Mouse (Mus musculus) hindbrain, embryonic 13.5 days (tissue): ENCODE data around the gene Impdh1. TPM values are rescaled to one million over a fixed set of nuclear protein-coding genes. Genes with fewer than 3 reads are reported as not detected.

Source experiments
- ATAC-seq: fragments of 200-750 bp; cut with Nextera tagmentation; 2 replicates; pipeline ENCODE4 v1.8.0; 2017; ENCODE audit warnings: moderate TSS enrichment; ENCODE audit not compliant: low FRiP score
- H3K27ac ChIP-seq: fragments of 300-500 bp; sonication (generic); 2 replicates; pipeline ENCODE4 v1.5.1; 2015; ENCODE audit warnings: inconsistent platforms, mild to moderate bottlenecking, moderate library complexity
- H3K27me3 ChIP-seq: fragments of 300-500 bp; sonication (generic); 2 replicates; pipeline ENCODE4 v1.6.1; 2015; ENCODE audit warnings: mild to moderate bottlenecking, inconsistent platforms
- H3K36me3 ChIP-seq: fragments of 300-500 bp; sonication (generic); 2 replicates; pipeline ENCODE4 v1.6.1; 2015; ENCODE audit warnings: mild to moderate bottlenecking, inconsistent platforms
- H3K4me1 ChIP-seq: fragments of 300-500 bp; sonication (generic); replicated peaks from 2 replicates; pipeline ENCODE4 v1.6.1; 2015; ENCODE audit warnings: inconsistent platforms
- H3K4me2 ChIP-seq: fragments of 300-500 bp; sonication (generic); 2 replicates; pipeline ENCODE4 v1.6.1; 2015; ENCODE audit warnings: inconsistent platforms, mild to moderate bottlenecking, moderate library complexity
- H3K4me3 ChIP-seq: fragments of 300-500 bp; sonication (generic); 2 replicates; pipeline ENCODE4 v1.5.1; 2015; ENCODE audit warnings: mild to moderate bottlenecking, inconsistent platforms
- H3K9ac ChIP-seq: fragments of 300-500 bp; sonication (generic); 2 replicates; pipeline ENCODE4 v1.6.1; 2015; ENCODE audit warnings: mild to moderate bottlenecking, inconsistent platforms
- H3K9me3 ChIP-seq: fragments of 300-500 bp; sonication (generic); 2 replicates; pipeline ENCODE4 v1.6.1; 2016; ENCODE audit warnings: inconsistent platforms
- WGBS: fragments of 180-500 bp; shearing (Covaris S2); methylation state at CpG from one replicate; pipeline ENCODE4 v1.1.7; 2015; 5-methylcytosine and 5-hydroxymethylcytosine counted together
- polyA plus RNA-seq: library from polyadenylated mRNA; unstranded; fragments of >200 nt; fragmentation: Nextera tagmentation; extraction: Ambion mirVana; gene quantifications from 2 replicates; pipeline ENCODE4 v1.2.1, GENCODE M21; 2015

The Impdh1 gene
- polyA plus RNA-seq, 1 experiment from 2014 or later = 58.1 TPM

GRCm38 (mm10) chr6:29210231-29210936, 5.8 kb downstream of the Impdh1 start:
- Histone ChIP-seq H3K27ac (no peak overlapping the region), H3K36me3 (peaks cover 16% of the 10 kb centered on the region), H3K4me2 (peak overlapping the region; percentile 80), H3K27me3 (peaks cover 20% of the 10 kb centered on the region), H3K4me3 (0 out of 2 replicates have a peak overlapping the region, but pooled peaks have one; percentile 62), H3K9me3 (no peaks in the 10 kb centered on the region), H3K4me1 (peaks cover 61% of the 10 kb centered on the region), H3K9ac (no peak overlapping the region; the same call in 1 of the 2 replicates)
- 85% methylated on average over 9 of the region's 9 CpGs for WGBS
- no peak for ATAC-seq

GRCm38 (mm10) chr6:29208178-29208577, 8.0 kb downstream of the Impdh1 start:
- Histone ChIP-seq H3K27me3 (no peaks in the 10 kb centered on the region), H3K27ac (no peak overlapping the region), H3K4me3 (no peak overlapping the region), H3K4me2 (no peak overlapping the region), H3K4me1 (peaks cover 40% of the 10 kb centered on the region), H3K9ac (peak overlapping the region; percentile 31; the same call in 1 of the 2 replicates), H3K36me3 (peaks cover 37% of the 10 kb centered on the region), H3K9me3 (no peaks in the 10 kb centered on the region)
- WGBS = 90% methylated on average over 5 of the region's 5 CpGs
- ATAC-seq = no peak

DNA sequence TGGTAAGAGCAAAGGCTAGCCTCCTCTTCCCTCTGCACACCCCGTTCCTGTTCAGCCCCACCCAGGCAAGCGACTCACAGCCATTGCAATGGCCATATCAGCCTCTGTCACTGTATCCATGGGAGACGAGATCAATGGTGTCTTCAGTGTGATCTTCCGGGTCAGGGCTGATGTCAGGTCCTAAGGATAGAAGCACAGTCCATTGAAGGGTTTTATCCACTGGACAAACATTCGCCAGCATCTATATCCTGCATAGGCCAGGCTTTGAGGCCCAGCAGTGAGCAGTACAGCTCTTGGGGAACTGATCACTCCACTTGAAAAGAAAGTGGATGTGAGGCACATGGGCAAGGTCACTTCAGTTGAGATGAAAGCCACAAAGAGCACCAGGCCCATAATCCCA, 9.1 kb downstream of the Impdh1 start:
- no peaks in the 10 kb centered on the region for H3K9me3 ChIP-seq
- 88% methylated on average over 5 of the region's 5 CpGs for WGBS

GRCm38 (mm10) chr6:29206006-29206405, 10.2 kb downstream of the Impdh1 start:
- no peak overlapping the region for H3K27ac ChIP-seq
- 93% methylated on average over 10 of the region's 10 CpGs for WGBS
- no peak overlapping the region for H3K9ac ChIP-seq
- peaks cover 59% of the 10 kb centered on the region for H3K36me3 ChIP-seq
- no peak overlapping the region for H3K4me2 ChIP-seq
- ATAC-seq = no peak
- peaks cover under 1% of the 10 kb centered on the region; the same call in 1 of the 2 replicates for H3K27me3 ChIP-seq
- H3K4me3 ChIP-seq = no peak overlapping the region
- peaks cover 23% of the 10 kb centered on the region for H3K4me1 ChIP-seq
- no peaks in the 10 kb centered on the region for H3K9me3 ChIP-seq

More for the DNA sequence above, 9.1 kb downstream of the Impdh1 start:
- H3K27me3 ChIP-seq = no peaks in the 10 kb centered on the region
- H3K27ac ChIP-seq = no peak overlapping the region
- no peak overlapping the region for H3K9ac ChIP-seq
- H3K4me1 ChIP-seq = peaks cover 29% of the 10 kb centered on the region
- H3K36me3 ChIP-seq = peaks cover 49% of the 10 kb centered on the region
- ATAC-seq = no peak
- no peak overlapping the region for H3K4me3 ChIP-seq
- H3K4me2 ChIP-seq = no peak overlapping the region

- H3K36me3 ChIP-seq = peaks cover 68% of the 10 kb centered on the region
- H3K9me3 ChIP-seq = no peaks in the 10 kb centered on the region
- H3K4me3 ChIP-seq = no peak overlapping the region
- no peak overlapping the region for H3K27ac ChIP-seq
- WGBS = 57% methylated on average over 15 of the region's 15 CpGs
- H3K4me1 ChIP-seq = peaks cover 15% of the 10 kb centered on the region
- peaks cover 9% of the 10 kb centered on the region; the same call in 1 of the 2 replicates for H3K27me3 ChIP-seq
- H3K4me2 ChIP-seq = no peak overlapping the region
- ATAC-seq = peak; percentile 31
- H3K9ac ChIP-seq = no peak overlapping the region
These were observed 11.1 kb downstream of the Impdh1 start for GRCm38 (mm10) chr6:29204932-29205614.

- Histone ChIP-seq H3K27ac (no peak overlapping the region), H3K4me2 (no peak overlapping the region), H3K4me1 (peaks cover 9% of the 10 kb centered on the region), H3K9me3 (no peaks in the 10 kb centered on the region), H3K27me3 (peaks cover 17% of the 10 kb centered on the region; the same call in 1 of the 2 replicates), H3K36me3 (peaks cover 68% of the 10 kb centered on the region), H3K9ac (no peak overlapping the region), H3K4me3 (no peak overlapping the region)
- no peak for ATAC-seq
- WGBS = 91% methylated on average over 6 of the region's 6 CpGs
These were observed 12.1 kb downstream of the Impdh1 start for GRCm38 (mm10) chr6:29203861-29204585.

GRCm38 (mm10) chr6:29203096-29203495, 13.1 kb downstream of the Impdh1 start:
- WGBS = 92% methylated on average over 13 of the region's 13 CpGs
- Histone ChIP-seq H3K27ac (no peak overlapping the region), H3K4me3 (no peak overlapping the region), H3K4me1 (peaks cover 10% of the 10 kb centered on the region), H3K9ac (no peak overlapping the region), H3K4me2 (no peak overlapping the region), H3K36me3 (peaks cover 68% of the 10 kb centered on the region), H3K9me3 (no peaks in the 10 kb centered on the region), H3K27me3 (peaks cover 17% of the 10 kb centered on the region; the same call in 1 of the 2 replicates)
- no peak for ATAC-seq

DNA sequence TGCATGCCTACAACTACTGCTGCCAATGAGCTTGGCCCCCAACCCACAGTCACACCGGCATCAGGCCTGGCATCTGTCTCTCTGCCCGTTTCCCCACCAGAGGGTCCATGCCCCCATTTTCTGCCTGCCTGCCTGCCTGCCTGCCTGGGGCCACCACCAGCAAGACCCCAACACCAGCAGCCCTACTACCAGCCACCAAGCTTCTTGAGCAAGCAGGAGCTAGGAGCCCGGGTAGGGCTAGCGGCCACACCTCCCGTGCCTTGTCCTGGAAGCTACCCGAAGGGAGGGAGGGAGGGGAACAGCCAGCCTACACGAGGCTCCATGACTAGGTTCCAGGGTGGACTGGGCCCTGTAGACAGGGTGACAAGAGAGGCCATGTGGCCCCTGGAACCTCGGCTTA, 14.2 kb downstream of the Impdh1 start:
- Histone ChIP-seq H3K27ac (no peak overlapping the region), H3K27me3 (peaks cover 22% of the 10 kb centered on the region; the same call in 1 of the 2 replicates), H3K9ac (no peak overlapping the region), H3K9me3 (no peaks in the 10 kb centered on the region), H3K4me2 (no peak overlapping the region), H3K36me3 (peaks cover 65% of the 10 kb centered on the region), H3K4me3 (no peak overlapping the region), H3K4me1 (peaks cover 14% of the 10 kb centered on the region)
- no peak for ATAC-seq
- WGBS = 83% methylated on average over 8 of the region's 8 CpGs

GRCm38 (mm10) chr6:29201341-29201740, 14.8 kb downstream of the Impdh1 start:
- Histone ChIP-seq H3K4me2 (no peak overlapping the region), H3K4me1 (peaks cover 14% of the 10 kb centered on the region), H3K9ac (no peak overlapping the region), H3K27me3 (peaks cover 23% of the 10 kb centered on the region; the same call in 1 of the 2 replicates), H3K9me3 (no peaks in the 10 kb centered on the region), H3K4me3 (no peak overlapping the region), H3K36me3 (peaks cover 59% of the 10 kb centered on the region), H3K27ac (no peak overlapping the region)
- WGBS = 93% methylated on average over 5 of the region's 5 CpGs
- no peak for ATAC-seq

DNA sequence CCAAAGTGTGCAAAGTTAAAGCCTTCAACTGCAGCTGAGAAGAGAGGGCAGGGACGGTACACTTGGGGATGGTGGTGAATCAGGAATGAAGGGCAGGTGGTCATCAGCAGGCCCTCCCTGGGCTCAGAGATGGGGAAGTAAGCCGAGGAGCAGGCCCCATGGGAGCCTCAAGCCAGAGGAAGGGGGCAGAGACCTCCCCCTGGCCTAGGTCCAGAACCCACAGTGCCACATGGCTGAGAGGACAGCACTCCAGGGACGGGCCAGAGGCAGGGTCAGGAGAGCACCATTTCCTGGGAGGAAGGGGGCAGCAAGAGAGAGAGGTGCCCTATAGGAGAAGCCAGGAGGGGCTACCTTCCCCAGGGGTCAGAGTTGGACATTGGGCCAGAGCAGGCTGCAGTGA, 15.7 kb downstream of the Impdh1 start:
- Histone ChIP-seq H3K4me3 (no peak overlapping the region), H3K27me3 (peaks cover 28% of the 10 kb centered on the region; the same call in 1 of the 2 replicates), H3K4me1 (peaks cover 20% of the 10 kb centered on the region), H3K27ac (no peak overlapping the region), H3K9ac (no peak overlapping the region), H3K36me3 (peaks cover 52% of the 10 kb centered on the region), H3K4me2 (no peak overlapping the region), H3K9me3 (no peaks in the 10 kb centered on the region)
- WGBS = 62% methylated on average over 3 of the region's 3 CpGs
- ATAC-seq = no peak

- Histone ChIP-seq H3K4me3 (peak overlapping the region; percentile 35), H3K9me3 (no peaks in the 10 kb centered on the region), H3K27me3 (peaks cover 28% of the 10 kb centered on the region; the same call in 1 of the 2 replicates), H3K4me1 (peaks cover 20% of the 10 kb centered on the region), H3K27ac (no peak overlapping the region), H3K4me2 (peak overlapping the region; percentile 55), H3K36me3 (peaks cover 42% of the 10 kb centered on the region), H3K9ac (peak overlapping the region; percentile 64)
- WGBS = 45% methylated on average over 8 of the region's 8 CpGs
- no peak for ATAC-seq
These were observed 16.8 kb downstream of the Impdh1 start for GRCm38 (mm10) chr6:29199223-29199855.
